Mouse (Mus musculus) bone marrow, adult 2 months (tissue): ENCODE results near the gene Tmem200b.

Source experiments
- CTCF ChIP-seq: fragments of 200-500 bp; IDR thresholded peaks from 2 replicates; pipeline ENCODE4 v1.5.1; 2011; ENCODE audit warnings: low read length, control low read depth; ENCODE audit not compliant: control insufficient read depth, insufficient read depth
- POLR2A ChIP-seq: fragments of 200-500 bp; IDR thresholded peaks from 2 replicates; pipeline ENCODE4 v1.6.1; 2011; ENCODE audit warnings: low read depth, mild to moderate bottlenecking, control low read depth, low read length, borderline replicate concordance; ENCODE audit not compliant: control insufficient read depth

DNA sequence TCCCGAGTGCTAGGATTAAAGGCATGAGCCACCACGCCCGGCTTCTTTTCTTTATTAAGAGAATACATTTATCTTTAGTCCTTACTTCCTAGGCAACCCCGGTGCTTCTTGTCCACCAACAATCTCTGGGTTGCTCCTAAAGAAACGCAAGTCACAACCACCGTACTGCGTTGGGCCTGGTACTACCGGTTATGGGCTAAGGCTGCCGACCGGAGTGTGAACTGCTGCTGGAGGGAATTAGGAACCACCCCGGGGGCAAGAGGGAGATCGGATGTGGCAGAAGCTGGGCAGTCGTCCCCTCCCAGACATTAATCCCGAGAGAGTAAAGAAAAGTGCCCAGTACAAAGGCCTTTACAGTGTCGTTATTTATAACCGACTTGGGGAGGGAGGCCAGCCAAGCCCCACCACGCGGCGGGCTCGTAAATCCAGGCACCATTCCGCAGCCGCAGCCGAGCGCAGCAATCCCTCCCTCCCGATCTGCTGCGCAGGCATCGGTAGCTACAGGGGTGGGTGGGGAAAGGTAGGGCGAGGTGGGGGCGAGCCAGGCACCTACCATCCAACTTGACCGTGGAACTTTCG lies 6.6 kb upstream of the Tmem200b start:
- TF ChIP-seq CTCF (no peak), POLR2A (peak; percentile 29; the same call in 1 of the 2 replicates)
